Mouse (Mus musculus) urinary bladder, postnatal 4 days (tissue): ENCODE measurements at regions not wholly inside any gene's neighbourhood (a gene's known extent, or its start where the extent isn't known, plus 50 kb on each side); places are given as distances from the start of the nearest gene placed in this dataset.

Source experiments
- DNase-seq, 2 experiments: peaks; one replicate each; pipeline ENCODE4 v3.0.0; 2021 to 2022; ENCODE audit warnings: low spot score in 2 of 2

DNA sequence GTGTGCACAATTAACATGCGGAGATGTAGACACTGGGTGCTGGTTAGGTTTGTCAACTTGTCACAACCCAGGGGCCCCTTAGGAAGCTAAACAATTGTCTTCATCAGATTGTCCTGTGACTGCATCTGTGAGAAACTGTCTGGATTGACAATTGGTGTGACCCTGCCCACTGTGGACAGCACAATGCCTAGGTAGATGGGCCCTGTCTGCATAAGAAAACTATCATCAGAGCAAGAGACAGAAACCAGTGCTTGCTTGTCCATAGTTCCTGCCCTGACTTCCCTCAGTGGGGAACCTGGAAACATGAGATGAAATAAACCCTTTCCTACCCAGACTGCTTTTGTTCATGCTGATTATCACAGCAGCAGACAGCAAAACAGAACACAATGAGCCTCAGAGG lies 63.5 kb upstream of the Tyw5 start:
- no peak for DNase-seq

DNA sequence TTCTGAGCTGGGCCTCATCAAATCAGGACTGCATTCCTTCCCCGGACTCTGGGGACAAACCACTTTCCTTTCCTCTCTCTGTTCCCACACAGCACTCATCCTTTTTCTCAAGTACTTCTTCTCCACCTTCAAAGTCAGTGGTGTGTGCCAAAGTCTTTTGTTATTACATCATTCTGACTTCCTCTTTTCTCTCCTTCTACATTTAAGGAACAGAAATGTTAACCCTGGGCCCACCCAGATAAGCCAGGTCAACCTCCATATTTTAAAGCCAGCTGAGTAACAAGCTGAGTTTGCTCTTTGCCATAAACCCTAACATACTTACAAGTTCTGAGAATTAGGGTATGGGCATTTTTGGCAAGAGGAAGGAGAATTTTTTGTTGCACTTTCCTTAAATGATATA lies 65.3 kb upstream of the Tyw5 start:
- no peak for DNase-seq

DNA sequence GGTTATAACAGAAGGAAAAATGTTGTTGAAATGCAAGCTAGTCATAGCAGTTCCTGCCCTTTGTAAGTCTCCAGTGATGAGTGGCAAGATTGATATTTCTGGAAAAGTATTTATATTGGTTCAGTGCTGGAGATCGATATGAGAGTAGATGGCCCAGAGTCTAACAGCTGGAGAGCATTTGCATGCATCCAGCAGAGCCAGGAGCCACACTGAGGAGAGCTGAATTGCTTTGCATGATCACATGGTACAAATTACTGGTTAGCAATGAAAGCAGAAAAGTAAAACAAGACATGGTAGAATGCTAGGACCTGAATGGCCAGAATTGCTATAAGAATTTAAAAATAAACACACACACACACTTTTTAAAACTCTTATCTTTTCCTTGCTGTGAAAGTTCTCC lies 70.8 kb upstream of the Tyw5 start:
- DNase-seq: no peak

DNA sequence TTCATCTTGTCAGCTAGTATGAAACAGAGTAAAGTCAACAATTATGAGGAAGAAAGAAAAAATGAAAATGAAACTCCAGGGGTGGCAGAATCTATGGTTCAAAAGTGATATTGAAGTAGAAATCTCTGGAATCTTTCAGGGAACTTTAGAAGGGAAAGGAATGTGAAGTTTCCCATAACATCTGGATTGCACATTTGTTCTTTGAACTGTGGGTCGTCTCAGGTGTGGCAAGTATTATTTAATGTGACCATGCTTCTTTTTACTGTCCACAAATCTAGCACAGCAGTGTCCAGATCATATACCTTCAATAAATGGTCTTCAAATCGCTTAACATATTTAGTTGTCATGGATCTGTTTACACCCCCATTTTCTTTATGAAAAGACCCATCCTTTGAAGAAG lies 71.2 kb upstream of the Tyw5 start:
- no peak for DNase-seq

DNA sequence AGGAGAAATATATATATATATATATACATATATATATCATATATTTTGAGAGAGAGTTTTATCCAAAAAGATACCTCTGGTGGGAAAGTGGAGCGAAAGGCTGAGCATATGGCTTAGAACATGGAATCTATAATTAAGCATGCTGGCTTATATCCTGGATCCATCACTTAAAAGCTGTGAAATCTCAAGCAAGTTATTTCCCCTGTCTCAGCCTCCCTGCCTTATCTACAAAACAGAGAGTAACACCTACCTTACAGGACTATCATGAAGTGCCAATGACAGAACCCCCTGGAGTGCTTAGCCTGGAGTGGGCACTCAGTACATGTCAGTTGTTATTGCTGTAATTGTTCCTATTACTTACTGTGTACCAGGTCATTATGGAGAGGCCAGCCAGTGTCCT lies 71.9 kb upstream of the Tyw5 start:
- no peak for DNase-seq

DNA sequence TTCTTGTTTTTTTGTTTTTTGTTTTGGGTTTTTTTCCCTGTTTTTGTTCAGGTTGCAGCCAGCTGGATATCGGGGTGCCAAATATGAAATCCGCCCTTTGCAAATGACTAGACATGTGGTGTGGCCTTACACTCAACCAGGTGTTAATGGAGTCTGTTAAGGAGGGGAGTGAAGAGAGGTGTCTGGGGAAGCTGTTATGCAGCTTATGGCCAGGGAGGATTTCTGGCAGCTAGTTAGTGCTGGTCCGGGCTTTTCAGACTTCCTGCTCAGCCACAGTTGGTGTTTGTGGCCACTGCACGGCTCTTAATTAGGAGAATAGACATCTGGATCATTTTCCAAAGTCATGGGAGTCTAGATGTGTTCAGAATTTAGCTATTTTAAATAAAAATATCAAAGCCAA lies 72.7 kb upstream of the Tyw5 start:
- no peak for DNase-seq

DNA sequence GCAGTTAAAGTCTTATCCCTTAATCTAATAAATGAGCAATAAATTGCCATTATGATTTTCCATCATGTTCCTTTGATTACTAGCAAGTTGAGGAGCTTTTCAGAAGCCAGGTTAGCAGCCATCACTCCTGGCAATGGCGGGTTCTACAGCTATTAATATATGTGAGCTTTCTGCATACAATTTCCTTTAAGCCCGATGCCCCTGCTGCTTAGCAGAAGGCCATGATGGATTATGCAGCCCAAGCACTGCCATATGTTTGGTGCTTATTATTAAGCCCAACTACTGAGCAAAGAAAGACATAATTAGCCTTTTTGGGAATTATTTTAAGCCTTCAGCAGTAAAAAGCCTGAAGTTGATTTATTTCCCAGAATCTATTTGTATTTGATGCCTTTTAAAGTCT lies 82.3 kb upstream of the Tyw5 start:
- DNase-seq: no peak

DNA sequence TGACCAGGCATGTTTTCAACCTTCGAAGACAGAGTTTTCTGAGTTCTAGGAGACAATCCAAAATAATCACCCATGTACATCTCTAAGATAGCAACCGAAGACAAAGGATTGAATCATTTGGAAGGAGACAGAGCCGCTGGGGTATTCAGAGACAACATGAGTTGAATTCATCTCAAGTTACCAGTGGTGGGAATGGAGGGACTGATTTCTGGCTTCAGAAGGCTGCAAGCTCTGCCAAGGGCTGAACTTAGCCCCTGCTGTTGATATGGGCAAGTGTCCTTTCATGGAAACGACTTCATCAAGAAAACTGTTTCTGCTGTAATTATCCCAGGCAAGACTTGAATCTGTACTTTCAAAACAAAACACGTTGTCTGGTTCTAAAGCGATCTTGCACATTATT lies 82.7 kb upstream of the Tyw5 start:
- DNase-seq: no peak

DNA sequence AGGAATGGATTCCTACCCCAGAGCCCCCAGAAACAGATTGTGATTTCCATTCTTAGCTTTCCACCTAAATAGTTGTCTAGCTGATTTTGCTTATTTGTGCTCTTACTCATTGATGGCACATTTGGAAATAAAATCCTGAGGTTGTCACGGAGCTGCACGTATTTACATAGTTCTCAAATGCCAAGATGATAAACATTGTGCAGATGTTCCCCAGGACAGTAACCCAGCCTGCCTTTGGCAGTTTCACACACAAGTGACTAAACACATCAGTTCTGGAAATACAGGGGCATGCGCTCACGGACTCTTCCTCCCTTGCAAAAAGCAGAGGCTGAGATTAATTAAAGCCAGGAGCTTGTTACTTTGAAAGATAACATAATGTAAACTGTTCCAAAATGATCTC lies 83.1 kb upstream of the Tyw5 start:
- no peak for DNase-seq

DNA sequence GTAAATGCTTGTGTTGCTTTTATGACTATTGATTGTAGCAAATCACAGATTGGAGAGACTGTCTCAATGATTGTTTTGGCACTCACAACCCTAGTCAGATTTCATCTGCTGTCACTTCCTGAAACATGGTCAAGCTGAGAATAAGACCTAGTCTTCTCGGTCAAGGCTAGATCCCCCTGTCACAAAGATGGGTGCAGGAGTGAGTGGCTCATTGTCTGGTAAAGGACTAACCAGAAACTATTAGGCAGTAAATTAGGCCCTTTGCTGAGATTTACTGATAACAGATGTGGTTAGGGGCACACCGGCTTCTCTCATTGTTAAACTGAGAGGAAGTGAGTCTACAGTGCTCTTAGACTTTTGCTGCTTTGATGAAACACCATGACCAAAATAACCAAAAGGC lies 85.8 kb upstream of the Tyw5 start:
- no peak for DNase-seq

DNA sequence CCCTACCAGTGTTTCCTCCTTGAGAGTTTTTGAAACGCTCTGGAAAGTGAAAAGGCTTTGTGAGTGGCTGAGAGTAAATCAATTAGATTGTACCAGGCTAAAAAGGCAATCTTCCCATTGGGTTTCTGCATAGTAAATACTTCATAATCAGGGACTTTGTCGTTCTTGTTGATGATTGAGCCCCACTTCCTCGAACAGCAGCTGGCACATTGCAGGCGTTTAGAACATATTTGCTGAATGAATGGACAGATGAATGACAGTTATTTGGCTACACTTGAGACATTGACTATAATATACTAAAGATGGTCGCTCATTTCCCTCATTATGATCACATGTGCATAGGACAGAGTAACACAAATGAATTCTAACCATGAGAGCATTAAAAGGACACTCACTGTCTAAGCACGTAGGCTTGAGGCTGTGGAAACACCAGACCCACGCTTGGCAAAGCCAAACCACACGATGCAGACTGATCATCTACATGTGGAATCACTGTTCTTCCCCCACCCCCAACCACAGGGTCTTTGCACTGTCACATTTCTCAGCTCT lies 90.7 kb upstream of the Tyw5 start:
- no peak for DNase-seq

DNA sequence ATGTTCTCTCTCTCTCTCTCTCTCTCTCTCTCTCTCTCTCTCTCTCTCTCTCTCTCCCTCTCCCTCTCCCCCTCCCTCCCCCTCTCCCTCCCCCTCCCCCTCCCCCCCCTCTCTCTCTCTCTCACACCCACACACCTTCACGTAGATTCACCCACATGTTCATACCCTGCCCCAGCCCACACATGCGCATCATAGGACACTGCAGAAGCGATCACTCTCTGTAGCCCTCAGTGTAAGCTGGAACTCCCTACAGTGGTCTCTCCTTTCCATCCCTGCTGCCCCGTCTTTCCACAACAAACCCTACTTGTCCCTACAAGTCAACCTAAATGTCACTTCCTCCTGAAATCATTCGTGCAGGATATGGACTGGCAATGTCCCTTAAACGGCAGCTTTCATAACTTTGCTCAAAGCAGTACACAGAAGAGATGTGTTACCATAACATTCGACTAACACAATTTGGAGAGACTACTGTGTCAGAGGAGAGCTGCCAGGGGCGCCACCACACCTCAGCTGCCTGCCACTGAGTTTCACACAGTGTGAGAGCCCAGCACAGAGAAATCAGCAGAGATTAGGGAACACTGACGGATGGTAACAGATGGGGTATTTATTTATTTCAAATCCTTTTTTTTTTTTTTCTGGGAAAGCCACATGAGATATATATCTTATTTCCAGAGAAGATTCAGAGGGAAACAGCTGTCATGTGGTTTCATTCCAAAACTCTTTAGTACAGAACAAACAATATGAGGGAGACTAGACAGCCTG lies 103.6 kb upstream of the Tyw5 start:
- DNase-seq: no peak

DNA sequence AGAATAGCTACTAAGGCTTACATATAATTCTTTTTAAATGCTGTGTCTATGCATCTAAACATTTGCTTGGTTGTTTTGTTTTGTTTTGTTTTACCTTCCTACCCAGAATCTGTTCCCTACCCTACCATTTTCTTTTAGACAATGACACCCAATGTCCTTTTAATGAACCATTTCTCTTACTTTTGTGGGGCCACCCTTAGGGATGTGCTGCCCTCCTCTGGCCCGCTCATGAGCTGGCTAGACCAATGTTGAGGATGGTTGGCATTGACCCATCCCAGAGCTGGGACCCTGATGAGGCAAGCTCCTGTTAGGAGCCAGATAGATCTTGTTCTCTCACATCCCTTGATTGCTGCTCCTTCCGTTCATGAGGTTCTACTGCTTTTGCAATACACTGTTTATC lies 105.0 kb upstream of the Tyw5 start:
- no peak for DNase-seq

DNA sequence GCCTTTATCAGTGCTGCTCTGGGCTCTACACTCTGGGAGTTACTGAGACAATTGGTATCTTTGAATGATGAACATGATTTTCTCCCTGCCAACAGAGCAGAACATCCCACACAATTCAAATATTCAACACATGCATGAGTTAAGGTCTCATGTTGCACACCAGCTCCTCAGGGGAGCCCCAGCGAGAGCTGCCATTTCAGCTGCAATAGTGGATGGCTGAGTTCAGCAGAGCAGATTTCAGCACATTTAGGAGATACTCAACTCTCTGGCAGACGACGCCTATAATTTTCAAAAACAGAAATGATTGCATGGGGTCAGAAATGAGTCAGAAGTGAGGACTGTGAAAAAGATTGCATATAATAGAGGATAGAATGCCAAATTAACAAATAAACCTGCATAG lies 105.6 kb upstream of the Tyw5 start:
- no peak for DNase-seq

DNA sequence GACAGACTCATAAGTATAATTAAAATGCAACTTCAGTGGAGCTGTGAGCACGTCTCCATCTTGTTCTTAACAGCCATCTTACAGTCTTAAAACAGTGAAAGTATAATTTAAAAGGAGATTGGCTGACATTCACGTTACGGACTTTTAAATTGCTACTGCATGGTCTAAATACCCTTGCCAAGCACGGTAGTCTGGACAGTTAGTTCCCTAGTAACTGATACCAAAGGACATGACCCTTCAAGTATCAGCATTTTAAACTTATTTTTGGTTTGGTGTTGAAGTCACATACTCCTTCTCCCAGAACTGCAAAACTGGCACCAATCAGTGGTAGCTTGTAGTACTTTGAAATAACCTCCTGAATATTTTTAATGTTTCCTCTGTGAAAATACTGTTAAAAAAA lies 119.1 kb upstream of the Tyw5 start:
- no peak for DNase-seq

DNA sequence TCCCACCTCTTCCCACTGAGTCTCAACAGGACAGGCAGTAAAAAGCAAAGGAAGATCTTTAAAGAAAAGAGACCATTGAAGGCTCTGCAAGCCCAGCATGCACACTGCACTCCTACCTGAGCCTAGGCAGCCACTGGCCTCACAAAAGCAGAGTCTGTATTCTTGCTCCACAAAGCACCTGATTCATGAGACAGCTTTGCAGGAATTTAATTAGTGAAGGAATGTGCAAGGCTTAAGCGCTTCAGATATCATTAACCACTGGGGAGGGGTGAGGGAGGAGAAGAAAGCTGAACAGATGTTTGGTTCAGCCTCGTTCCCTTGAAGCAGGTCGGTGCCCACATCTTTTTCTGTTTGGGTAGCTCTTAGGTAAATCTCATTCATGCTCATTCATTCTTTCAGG lies 121.8 kb upstream of the Tyw5 start:
- no peak for DNase-seq

DNA sequence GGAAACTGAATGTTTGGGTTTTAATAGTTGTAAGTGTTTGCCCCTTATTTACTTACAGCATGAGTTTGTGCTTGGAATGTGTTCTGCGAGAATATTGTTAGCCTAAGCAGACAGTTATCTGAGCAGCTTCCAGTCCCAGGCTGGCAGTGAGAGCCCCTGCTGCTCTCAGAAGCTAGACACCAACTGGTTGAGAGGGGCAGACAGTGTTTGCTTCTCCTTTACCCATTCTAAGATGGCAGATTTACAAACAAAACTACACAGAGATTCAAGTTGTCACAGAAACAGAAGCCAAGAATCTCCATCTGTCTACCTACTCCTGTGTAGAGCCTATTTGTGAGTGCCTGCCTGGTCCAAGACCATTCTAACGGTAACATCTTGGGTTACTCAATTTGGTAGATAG lies 122.4 kb upstream of the Tyw5 start:
- no peak for DNase-seq

DNA sequence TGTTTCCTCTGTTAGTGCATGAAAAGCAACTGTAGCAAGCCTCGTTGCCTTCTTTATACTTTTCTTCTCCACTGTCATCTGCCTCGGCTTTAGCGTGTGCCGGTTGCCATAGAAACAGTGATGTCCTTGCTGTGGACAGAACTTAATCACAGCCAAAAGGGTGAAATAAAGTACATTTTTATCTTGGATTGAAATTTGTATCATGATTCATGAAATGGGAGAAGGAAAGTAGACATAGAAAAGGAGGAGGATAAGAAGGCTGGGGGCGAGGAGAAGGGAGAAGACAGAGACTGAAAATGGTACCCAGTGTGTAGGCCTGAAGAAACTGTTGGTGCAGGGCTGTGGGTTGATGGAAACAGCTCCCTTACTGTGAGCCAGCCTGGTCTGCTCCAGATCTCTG lies 130.5 kb upstream of the Tyw5 start:
- no peak for DNase-seq

DNA sequence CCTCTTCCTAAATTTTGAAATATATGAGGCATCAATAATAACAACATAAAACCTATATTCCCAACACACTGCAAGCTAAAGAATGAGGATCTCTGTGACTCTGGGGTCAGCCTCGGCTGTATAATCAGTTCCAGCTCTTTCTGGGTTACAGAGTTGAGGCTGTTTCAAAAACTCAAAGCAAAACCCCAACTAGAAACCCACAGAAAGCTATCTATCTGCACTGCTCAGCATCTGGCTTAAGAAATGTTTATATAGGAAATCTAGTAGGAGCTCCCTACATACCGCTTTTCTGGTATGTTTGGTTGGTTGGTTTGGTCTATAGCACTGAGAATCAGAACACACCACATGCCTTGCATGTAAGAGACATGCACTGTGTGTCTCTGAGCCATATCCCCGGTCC lies 137.8 kb upstream of the Tyw5 start:
- no peak for DNase-seq

DNA sequence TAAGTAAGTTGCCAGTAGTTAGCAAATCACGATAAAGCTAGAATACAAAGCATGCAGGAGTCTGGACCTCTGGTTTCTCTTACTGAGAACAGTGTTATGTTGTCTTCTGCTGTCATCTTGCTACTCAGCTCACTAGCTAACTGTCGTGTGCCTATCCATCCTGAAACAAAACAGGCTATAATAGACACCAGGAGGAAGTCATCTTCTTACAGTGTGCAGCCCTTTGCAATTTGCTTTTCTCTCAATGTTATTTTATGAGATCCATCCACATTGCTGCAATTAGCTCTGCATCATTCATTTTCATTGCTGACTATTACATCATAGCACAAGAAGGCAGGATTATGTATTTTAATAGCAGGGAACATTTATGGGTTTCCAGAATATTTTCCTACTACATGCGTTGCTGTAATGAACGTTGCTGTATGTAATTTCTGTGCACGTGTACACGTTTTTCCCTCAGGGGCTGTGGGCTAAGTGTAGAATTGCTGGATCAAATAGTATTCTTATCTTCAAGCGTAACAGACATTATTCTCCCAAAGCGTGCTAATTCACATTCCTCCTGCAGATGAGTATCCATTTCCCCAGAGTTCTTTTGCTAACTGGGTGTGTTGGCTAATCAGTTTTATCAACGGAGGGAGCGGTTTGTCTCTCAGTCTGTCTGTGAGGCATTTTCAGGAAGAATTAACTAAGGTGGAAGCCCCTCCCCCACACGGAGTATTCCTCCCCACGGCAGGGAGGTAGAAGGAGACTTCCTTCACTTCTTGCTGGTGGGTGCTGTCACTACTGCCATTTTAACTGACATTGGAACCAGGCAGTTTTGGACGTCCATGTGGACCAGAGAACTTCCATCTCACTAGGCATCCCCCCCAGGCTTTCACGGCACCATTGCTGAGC lies 139.1 kb upstream of the Tyw5 start:
- DNase-seq: no peak

DNA sequence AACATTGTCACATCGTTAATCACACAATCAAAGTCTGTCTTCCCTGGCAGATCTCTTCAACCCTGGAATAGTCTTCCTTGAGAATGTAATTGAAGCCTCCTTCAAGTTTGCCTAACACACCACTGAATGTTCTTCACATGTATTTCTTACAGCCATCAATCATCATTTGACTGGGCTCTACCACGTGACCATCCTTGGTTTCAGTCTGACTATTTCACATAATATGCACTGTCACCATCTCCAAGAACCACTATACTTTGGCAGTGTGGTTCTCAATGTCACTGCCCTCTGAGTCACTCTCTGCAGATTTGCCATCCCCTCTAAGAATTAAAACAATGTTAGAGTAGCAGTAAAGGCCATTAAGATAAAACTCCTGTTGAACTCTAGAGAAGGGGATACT lies 154.6 kb upstream of the Tyw5 start:
- no peak for DNase-seq

DNA sequence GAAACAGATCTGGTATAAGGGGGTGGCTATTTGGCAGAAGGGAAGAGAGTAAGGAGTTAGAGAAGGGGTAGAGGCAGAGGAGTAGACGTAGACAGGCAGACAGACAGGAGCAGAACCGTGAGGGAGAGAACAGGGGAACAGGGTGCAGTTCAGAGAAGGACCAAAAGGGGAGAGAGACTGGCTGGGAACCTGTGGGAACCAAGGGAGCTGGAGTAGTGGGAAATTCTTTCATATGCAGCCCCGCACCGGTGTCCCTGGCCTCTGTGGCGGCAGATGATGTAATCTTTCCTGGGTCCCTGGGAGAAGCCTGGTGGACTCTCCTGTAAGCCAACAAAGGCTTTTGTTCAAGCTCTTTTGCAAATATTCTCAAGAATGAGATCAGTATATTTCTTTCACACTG lies 157.8 kb upstream of the Tyw5 start:
- no peak for DNase-seq

DNA sequence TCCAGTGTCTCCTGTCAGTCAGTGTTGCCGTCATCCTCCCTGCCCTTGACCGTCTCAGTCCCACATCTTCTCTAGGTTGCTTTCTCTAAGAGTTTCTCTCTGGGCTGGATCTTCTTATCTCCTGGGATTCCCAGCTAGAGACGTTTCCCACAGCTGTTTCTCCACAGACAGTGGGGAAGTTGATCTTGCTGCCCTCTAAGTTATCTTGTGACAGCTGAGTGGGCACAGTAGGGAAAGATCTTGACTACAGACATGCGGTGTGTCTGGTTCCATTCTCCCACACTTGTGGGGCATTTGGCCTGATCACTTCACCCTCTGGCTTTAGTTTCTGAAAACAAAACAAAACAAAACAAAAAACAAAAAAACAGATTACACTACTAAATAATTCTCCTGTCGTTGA lies 165.2 kb upstream of the Tyw5 start:
- no peak for DNase-seq
